Mouse (Mus musculus) CH12.LX (cell line): Measurements from ENCODE around the gene Gm10447. TPM values are rescaled to one million over a fixed set of nuclear protein-coding genes. Genes with fewer than 3 reads are reported as not detected.

Experiments used
- DNase-seq: peaks from one replicate; pipeline ENCODE4 v3.0.0-alpha.2; 2013; ENCODE audit errors: extremely low read depth
- H3K27ac ChIP-seq: 2 replicates; pipeline ENCODE4 v1.5.1; 2012; ENCODE audit warnings: low read depth, mild to moderate bottlenecking, control low read depth, moderate library complexity; ENCODE audit not compliant: insufficient read depth
- H3K27me3 ChIP-seq: replicated peaks from 2 replicates; pipeline ENCODE3; 2012; ENCODE audit warnings: inconsistent platforms
- H3K36me3 ChIP-seq, 2 experiments: replicated peaks in 1 of 2; 2 replicates each; pipeline versions ENCODE3 to v1.6.1; 2012; ENCODE audit warnings: inconsistent platforms in 1 of 2, low read length in 1 of 2, mild to moderate bottlenecking in 1 of 2, mixed read lengths in 1 of 2, moderate library complexity in 1 of 2; ENCODE audit not compliant: control insufficient read depth in 1 of 2, insufficient read depth in 1 of 2
- H3K4me1 ChIP-seq, 2 experiments: 2 replicates each; pipeline ENCODE4 v1.6.1; 2012; ENCODE audit warnings: inconsistent platforms in 1 of 2, moderate library complexity in 1 of 2; ENCODE audit not compliant: insufficient read depth in 2 of 2, control insufficient read depth in 1 of 2
- H3K4me2 ChIP-seq: 2 replicates; pipeline ENCODE4 v1.6.1; 2012; ENCODE audit warnings: low read depth, mild to moderate bottlenecking, control low read depth; ENCODE audit not compliant: poor library complexity, insufficient read depth, severe bottlenecking
- H3K4me3 ChIP-seq, 3 experiments: fragments of 150-350 bp in 1 of 3; sonication (generic) in 1 of 3; replicated peaks in 1 of 3; 2 replicates each; pipeline versions ENCODE3 to v1.5.1; 2011 to 2012; ENCODE audit warnings: low read depth in 2 of 3, low read length in 2 of 3, mild to moderate bottlenecking in 2 of 3, moderate library complexity in 2 of 3, control low read depth in 1 of 3, improper control_type of control experiment in 1 of 3, inconsistent platforms in 1 of 3, mixed read lengths in 1 of 3; ENCODE audit not compliant: poor library complexity in 1 of 3
- H3K79me2 ChIP-seq: replicated peaks from 2 replicates; pipeline ENCODE4 v1.6.1; 2012; ENCODE audit warnings: mild to moderate bottlenecking, moderate library complexity; ENCODE audit not compliant: control insufficient read depth, poor library complexity, insufficient read depth, severe bottlenecking; ENCODE audit errors: extremely low read depth
- H3K9ac ChIP-seq: 2 replicates; pipeline ENCODE4 v1.6.1; 2012; ENCODE audit warnings: low read depth, mild to moderate bottlenecking, control low read depth, moderate library complexity; ENCODE audit not compliant: insufficient read depth
- H3K9me3 ChIP-seq: replicated peaks from 2 replicates; pipeline ENCODE3; 2012; ENCODE audit warnings: low read length, inconsistent platforms, mixed read lengths
- CHD1 ChIP-seq: IDR thresholded peaks from 2 replicates; pipeline ENCODE4 v1.6.1; 2012; ENCODE audit warnings: low read depth, low read length, improper control_type of control experiment, inconsistent platforms
- E2F4 ChIP-seq: IDR thresholded peaks from 2 replicates; pipeline ENCODE4 v1.6.1; 2011; ENCODE audit warnings: low read depth, low read length, improper control_type of control experiment; ENCODE audit not compliant: insufficient replicate concordance
- HCFC1 ChIP-seq: IDR thresholded peaks from 2 replicates; pipeline ENCODE4 v1.6.1; 2012; ENCODE audit warnings: low read depth, mild to moderate bottlenecking, inconsistent platforms, low read length, improper control_type of control experiment
- IRF4 ChIP-seq: IDR thresholded peaks from 2 replicates; pipeline ENCODE4 v1.6.1; 2014; ENCODE audit warnings: low read depth, mild to moderate bottlenecking, inconsistent platforms, low read length, improper control_type of control experiment
- JUND ChIP-seq: conservative IDR thresholded peaks from 2 replicates; pipeline ENCODE4 v1.6.1; 2011; ENCODE audit warnings: low read depth, low read length, improper control_type of control experiment
- MAZ ChIP-seq: IDR thresholded peaks from 2 replicates; pipeline ENCODE4 v1.6.1; 2012; ENCODE audit warnings: low read depth, mild to moderate bottlenecking, inconsistent platforms, low read length, improper control_type of control experiment, moderate library complexity
- MXI1 ChIP-seq: IDR thresholded peaks from 2 replicates; pipeline ENCODE4 v1.6.1; 2011; ENCODE audit warnings: mild to moderate bottlenecking, low read depth, low read length, improper control_type of control experiment
- MYC ChIP-seq: IDR thresholded peaks from 2 replicates; pipeline ENCODE4 v1.6.1; 2011; ENCODE audit warnings: low read depth, mild to moderate bottlenecking, improper control_type of control experiment, low read length
- NELFE ChIP-seq: IDR thresholded peaks from 2 replicates; pipeline ENCODE4 v1.6.1; 2011; ENCODE audit warnings: low read depth, low read length, improper control_type of control experiment
- SIN3A ChIP-seq: IDR thresholded peaks from 2 replicates; pipeline ENCODE4 v1.6.1; 2012; ENCODE audit warnings: low read length, improper control_type of control experiment, inconsistent platforms
- SMC3 ChIP-seq: IDR thresholded peaks from 2 replicates; pipeline ENCODE4 v1.6.1; 2011; ENCODE audit warnings: low read depth, low read length, improper control_type of control experiment
- UBTF ChIP-seq: IDR thresholded peaks from 2 replicates; pipeline ENCODE4 v1.6.1; 2012; ENCODE audit warnings: low read depth, mild to moderate bottlenecking, inconsistent platforms, low read length, improper control_type of control experiment, moderate library complexity
- ZKSCAN1 ChIP-seq: IDR thresholded peaks from 2 replicates; pipeline ENCODE4 v1.6.1; 2012; ENCODE audit warnings: low read depth, inconsistent platforms, low read length, improper control_type of control experiment, borderline replicate concordance
- ZMIZ1 ChIP-seq: IDR thresholded peaks from 2 replicates; pipeline ENCODE4 v1.6.1; 2012; ENCODE audit warnings: low read depth, mild to moderate bottlenecking, inconsistent platforms, low read length, improper control_type of control experiment
- ZNF384 ChIP-seq: IDR thresholded peaks from 2 replicates; pipeline ENCODE4 v1.6.1; 2012; ENCODE audit warnings: low read depth, low read length, improper control_type of control experiment, inconsistent platforms
- dilution Hi-C: fragments of 300-500 bp; cut with MboI; formaldehyde crosslinking; loops from 2 replicates; pipeline ENCODE4 v1.14.3; 2020; ENCODE audit warnings: low sequenced_read_pairs; ENCODE audit not compliant: extremely low pct_unique_long_range_greater_than_20kb, extremely low pct_ligation_motif_present
- in situ Hi-C: fragments of 300-500 bp; cut with MboI; formaldehyde crosslinking; loops from 3 replicates; pipeline ENCODE4 v1.14.3; 2019; ENCODE audit warnings: low sequenced_read_pairs, low pct_ligation_motif_present, low pct_unique_long_range_greater_than_20kb, mixed read lengths
- polyA plus RNA-seq: library from polyadenylated mRNA; unstranded; fragments of >175 nt; gene quantifications from 2 replicates; pipeline ENCODE4 v1.2.1, GENCODE M21; 2012; ENCODE audit warnings: low read depth; ENCODE audit not compliant: insufficient read length
- total RNA-seq, 2 experiments: library from RNA; depleted of rRNA; stranded (reverse); fragments of 300-350 nt in 1 of 2; fragments of >200 nt in 1 of 2; gene quantifications; 2 replicates each; pipeline ENCODE4 v1.2.3; 2012 to 2014

Gm10447 gene
- total and polyA plus RNA-seq, 3 experiments, result not detected

- TF ChIP-seq ZKSCAN1, result no peak
- 0 out of 2 replicates have a peak, but pooled peaks have one; percentile 65 for TF ChIP-seq E2F4
- peak; percentile 89 for TF ChIP-seq SIN3A
- peak; percentile 86 for TF ChIP-seq HCFC1
- TF ChIP-seq JUND, result no peak
- peak; percentile 75; the same call in 1 of the 2 replicates for TF ChIP-seq MYC
- TF ChIP-seq ZMIZ1, result 0 out of 2 replicates have a peak, but pooled peaks have one; percentile 14
- no peak for TF ChIP-seq SMC3
- peak; percentile 82 for TF ChIP-seq NELFE
- peak; percentile 98; the same call in 1 of the 2 replicates for TF ChIP-seq CHD1
These were observed 26.1 kb downstream of the Gm10447 start, which contains the start of the genes Uqcrq and Gdf9 (continued) for GRCm38 (mm10) chr11:53430670-53431346.

- Histone ChIP-seq H3K4me3 (peak overlapping the region; percentile 91 to 100 (median 98)), H3K4me1 (peaks cover 8 to 21% of the 10 kb centered on the region in 2 experiments), H3K4me2 (peak overlapping the region; percentile 85), H3K79me2 (peaks cover 18% of the 10 kb centered on the region), H3K9me3 (no peaks in the 10 kb centered on the region), H3K27me3 (peaks cover 3% of the 10 kb centered on the region), H3K9ac (peak overlapping the region; percentile 99), H3K36me3 (peaks cover 12 to 35% of the 10 kb centered on the region in 2 experiments), H3K27ac (peak overlapping the region; percentile 92)
- peak; percentile 56 for DNase-seq
- no peak for TF ChIP-seq MXI1
- TF ChIP-seq UBTF, result 0 out of 2 replicates have a peak, but pooled peaks have one; percentile 5
- TF ChIP-seq IRF4, result no peak
- TF ChIP-seq MAZ, result no peak
- dilution Hi-C loops (no loop called here), in situ Hi-C loops (no loop called here)
These were observed 26.6 kb downstream of the Gm10447 start for GRCm38 (mm10) chr11:53430300-53430669.

- dilution Hi-C loops (no loop called here), in situ Hi-C loops (no loop called here)
- H3K27me3 ChIP-seq, result peaks cover 3% of the 10 kb centered on the region
- peak overlapping the region; percentile 99 for H3K9ac ChIP-seq
- peak; percentile 52 for DNase-seq
- no peaks in the 10 kb centered on the region for H3K9me3 ChIP-seq
- peaks cover 18% of the 10 kb centered on the region for H3K79me2 ChIP-seq
- peaks cover 8 to 21% of the 10 kb centered on the region in 2 experiments for H3K4me1 ChIP-seq
- H3K27ac ChIP-seq, result peak overlapping the region; percentile 58
- H3K4me2 ChIP-seq, result peak overlapping the region; percentile 85
- H3K4me3 ChIP-seq, result peak overlapping the region; percentile 91 to 100 (median 98)
- peaks cover 12 to 39% of the 10 kb centered on the region in 2 experiments for H3K36me3 ChIP-seq
- TF ChIP-seq ZNF384 (peak; percentile 75), E2F4 (no peak), ZKSCAN1 (no peak)
- TF ChIP-seq, all 38 proteins: peak for 1
These were observed 27.7 kb downstream of the Gm10447 start for GRCm38 (mm10) chr11:53429182-53429581.
